Mouse (Mus musculus) layer of hippocampus, adult 2 months (tissue): Measurements from ENCODE around the gene Tbc1d22a. TPM values are rescaled to one million over a fixed set of nuclear protein-coding genes. Genes with fewer than 3 reads are reported as not detected.
"Not testable (repeated sequence)": the region's sequence is repeated elsewhere in the genome, so short reads cannot be mapped to it uniquely, and the experiment has no call there.

Source experiments
- DNase-seq, 2 experiments: peaks; one replicate each; pipeline ENCODE4 v3.0.0; 2022; ENCODE audit warnings: low spot score in 2 of 2
- H3K27ac ChIP-seq: fragments of 200-600 bp; 2 replicates; pipeline ENCODE4 v1.8.1; 2022
- H3K4me3 ChIP-seq: fragments of 200-600 bp; 2 replicates; pipeline ENCODE4 v1.8.1; 2022; ENCODE audit warnings: mild to moderate bottlenecking
- CTCF ChIP-seq: fragments of 200-600 bp; conservative IDR thresholded peaks from 2 replicates; pipeline ENCODE4 v1.8.1; 2022; ENCODE audit warnings: antibody characterized with exemption, mild to moderate bottlenecking, moderate library complexity
- total RNA-seq, 2 experiments: library from RNA; stranded (reverse); gene quantifications; 2 replicates each; pipeline ENCODE4 v1.2.3; 2021

Tbc1d22a gene
- total RNA-seq, 2 experiments from 2014 or later = 33.2 to 34.7 TPM

DNA sequence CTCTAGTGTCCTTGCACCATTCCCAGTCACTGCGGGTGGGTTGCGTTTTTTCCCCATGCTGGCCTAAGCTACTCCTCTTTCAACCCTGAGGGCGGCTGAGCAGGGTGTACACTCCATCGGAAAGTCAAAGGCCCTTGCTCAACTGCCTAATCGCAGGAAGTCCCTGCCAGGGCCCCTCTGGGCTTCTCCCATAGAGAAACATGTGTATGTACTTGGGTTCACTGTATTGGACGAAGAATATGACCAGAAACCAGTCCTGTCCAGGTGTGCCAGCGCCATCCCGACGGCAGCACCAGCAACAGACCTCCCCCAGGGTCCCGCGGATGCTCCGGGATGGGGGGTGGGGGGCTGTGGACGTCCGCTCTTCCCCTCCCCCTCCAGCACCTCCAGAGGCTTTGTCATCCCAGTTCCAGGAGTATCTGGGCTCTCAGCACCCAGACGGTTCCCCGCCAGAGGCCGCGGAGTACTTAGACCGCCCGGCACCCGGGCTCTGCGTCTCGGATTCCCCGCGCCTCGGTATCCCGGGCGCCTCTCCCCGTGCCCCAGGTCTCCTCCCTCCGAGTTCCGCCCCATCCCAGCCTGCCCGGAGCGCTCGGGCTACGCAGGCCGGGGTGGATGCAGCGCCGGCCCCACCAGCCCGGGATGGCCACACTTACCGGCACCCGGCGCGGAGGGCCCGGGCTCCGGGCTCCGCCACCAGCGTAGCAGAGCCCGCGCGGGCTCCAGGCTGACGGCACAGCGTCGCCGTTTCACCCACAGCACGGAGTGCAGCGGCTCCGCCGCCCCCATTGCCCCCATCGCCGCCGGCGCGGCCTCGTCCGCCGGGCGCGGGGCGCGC is 29.2 kb upstream of the Tbc1d22a start:
- no peak for TF ChIP-seq CTCF
- DNase-seq = no peak
- Histone ChIP-seq H3K27ac (peak overlapping the region; percentile 98), H3K4me3 (peak overlapping the region; percentile 90)

DNA sequence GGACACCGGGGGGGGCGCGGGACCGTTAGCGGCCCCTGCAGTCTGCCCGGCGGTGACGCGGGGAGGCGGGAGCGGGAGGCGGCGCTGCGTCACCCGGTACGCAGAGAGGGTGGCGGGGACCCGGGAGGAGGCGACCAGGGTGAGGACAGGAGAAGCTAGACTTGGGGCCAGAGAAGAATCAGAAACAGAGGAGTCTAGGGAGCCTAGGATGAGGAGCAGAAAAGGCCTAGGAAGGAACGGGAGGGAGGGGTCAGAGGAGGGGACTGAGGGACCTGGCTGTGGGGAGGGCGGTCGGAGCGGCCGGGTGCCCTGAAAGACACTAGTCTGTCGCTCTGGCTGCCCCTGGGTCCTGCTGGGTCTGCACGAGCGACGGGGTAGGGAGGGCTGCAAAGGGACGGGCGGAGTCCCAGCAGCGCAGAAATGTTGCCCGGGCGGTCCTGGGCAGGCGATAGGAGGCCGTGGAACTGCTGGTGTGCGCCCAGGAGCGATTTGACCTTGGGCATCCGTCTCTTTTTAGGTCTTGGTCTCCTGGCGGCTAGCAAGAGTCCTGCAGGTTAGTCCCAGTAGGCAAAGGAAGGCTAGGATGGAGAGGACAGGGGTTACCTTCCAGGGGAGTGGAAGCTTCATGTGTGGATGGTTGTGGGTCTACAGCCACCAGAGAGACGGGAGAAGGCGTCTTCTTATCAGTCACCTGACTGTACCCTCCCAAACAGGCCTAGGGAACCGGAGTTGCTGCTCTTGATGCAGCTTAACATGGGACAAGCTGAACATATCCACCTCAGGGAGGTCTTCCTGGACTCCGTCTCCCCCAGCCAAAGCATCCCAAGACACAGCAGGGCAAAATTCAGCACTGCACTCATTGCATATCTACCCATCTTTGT is 28.3 kb upstream of the Tbc1d22a start, which contains the start of gene Cerk:
Cerk (minus strand) TSS at position 453 of the 881 bp plus-strand sequence.
- Histone ChIP-seq H3K27ac (peak within 1 kb of the TSS; percentile 98), H3K4me3 (peak within 1 kb of the TSS; percentile 90)
- peak; percentile 87 for DNase-seq
- TF ChIP-seq CTCF = peak; percentile 66

DNA sequence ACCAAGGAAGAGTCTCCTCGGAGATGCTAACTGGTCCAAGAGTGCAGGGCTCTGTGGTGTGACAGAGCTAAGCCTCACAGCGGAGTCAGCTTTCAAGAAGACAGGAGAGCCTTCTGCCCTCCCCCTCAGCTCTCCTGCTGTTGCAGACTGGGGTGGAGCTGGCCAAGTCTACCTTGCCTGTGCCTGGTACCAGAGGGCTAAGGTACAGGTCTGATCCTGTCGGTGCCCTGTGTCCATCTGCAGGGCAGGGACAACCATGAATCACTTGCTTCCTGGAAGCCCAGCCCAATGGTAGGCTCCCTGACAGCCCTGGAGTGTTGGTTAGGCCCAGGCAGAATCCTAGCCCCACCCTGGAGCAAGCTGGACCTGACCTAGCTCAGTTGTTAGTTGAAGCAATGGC is 27.6 kb upstream of the Tbc1d22a start:
- Histone ChIP-seq H3K4me3 (peak overlapping the region; percentile 90), H3K27ac (peak overlapping the region; percentile 98)
- DNase-seq = no peak
- TF ChIP-seq CTCF = no peak

- no peak for DNase-seq
- Histone ChIP-seq H3K4me3 (no peak overlapping the region), H3K27ac (peak overlapping the region; percentile 63; the same call in 1 of the 2 replicates)
- no peak for TF ChIP-seq CTCF
Measured at GRCm38 (mm10) chr15:86188186-86188585, 26.1 kb upstream of the Tbc1d22a start.

GRCm38 (mm10) chr15:86188746-86189470 is 25.4 kb upstream of the Tbc1d22a start:
- DNase-seq = peak; percentile 60 to 73
- no peak for TF ChIP-seq CTCF

GRCm38 (mm10) chr15:86190387-86190786 is 23.9 kb upstream of the Tbc1d22a start:
- no peak for DNase-seq
- no peak for TF ChIP-seq CTCF
- Histone ChIP-seq H3K4me3 (no peak overlapping the region), H3K27ac (no peak overlapping the region)

More at GRCm38 (mm10) chr15:86188746-86189470, 25.4 kb upstream of the Tbc1d22a start:
- H3K27ac ChIP-seq = peak overlapping the region; percentile 63
- no peak overlapping the region; the same call in 1 of the 2 replicates for H3K4me3 ChIP-seq

DNA sequence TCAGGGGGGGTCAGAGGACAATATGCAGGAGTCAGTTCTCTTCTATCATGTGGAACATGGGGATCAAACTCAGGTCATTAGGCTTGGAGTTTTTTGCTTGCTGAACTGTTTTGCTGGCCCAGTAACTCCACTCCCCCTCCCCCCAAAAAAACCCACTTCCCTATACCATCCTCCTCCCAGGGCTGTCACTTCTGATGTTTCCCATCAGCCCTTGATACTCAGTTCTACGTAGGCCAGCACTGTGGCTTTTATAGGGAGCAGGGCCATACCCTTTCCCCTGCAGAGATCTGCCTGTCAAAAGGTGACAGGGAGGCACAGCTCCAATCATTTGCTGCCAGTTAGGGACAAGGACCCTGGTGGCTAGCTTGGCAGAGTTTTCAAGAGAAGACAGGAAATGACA is 22.8 kb upstream of the Tbc1d22a start:
- no peak overlapping the region for H3K4me3 ChIP-seq
- DNase-seq = no peak
- no peak for TF ChIP-seq CTCF
- no peak overlapping the region for H3K27ac ChIP-seq

GRCm38 (mm10) chr15:86191933-86192332 is 22.3 kb upstream of the Tbc1d22a start:
- no peak for TF ChIP-seq CTCF
- DNase-seq = no peak
- Histone ChIP-seq H3K27ac (no peak overlapping the region), H3K4me3 (no peak overlapping the region)

DNA sequence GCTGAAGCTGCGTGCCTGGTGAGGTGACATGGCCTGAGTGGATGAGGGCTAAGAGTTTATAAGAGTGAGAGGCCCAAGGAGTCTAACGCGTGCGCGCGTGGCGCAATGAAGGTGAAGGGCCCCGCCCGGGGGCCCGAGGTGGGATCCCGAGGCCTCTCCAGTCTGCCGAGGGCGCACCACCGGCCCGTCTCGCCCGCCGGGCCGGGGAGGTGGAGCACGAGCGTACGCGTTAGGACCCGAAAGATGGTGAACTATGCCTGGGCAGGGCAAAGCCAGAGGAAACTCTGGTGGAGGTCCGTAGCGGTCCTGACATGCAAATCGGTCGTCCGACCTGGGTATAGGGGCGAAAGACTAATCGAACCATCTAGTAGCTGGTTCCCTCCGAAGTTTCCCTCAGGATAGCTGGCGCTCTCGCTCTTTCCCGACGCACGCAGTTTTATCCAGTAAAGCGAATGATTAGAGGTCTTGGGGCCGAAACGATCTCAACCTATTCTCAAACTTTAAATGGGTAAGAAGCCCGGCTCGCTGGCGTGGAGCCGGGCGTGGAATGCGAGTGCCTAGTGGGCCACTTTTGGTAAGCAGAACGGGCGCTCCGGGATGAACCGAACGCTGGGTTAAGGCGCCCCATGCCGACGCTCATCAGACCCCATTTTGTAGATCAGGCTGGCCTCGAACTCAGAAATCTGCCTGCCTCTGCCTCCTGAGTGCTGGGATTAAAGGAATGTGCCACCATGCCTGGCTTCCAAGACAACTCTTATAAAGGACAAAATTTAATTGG is 19.4 kb upstream of the Tbc1d22a start:
- not testable (repeated sequence) for H3K4me3 ChIP-seq, DNase-seq, H3K27ac ChIP-seq

DNA sequence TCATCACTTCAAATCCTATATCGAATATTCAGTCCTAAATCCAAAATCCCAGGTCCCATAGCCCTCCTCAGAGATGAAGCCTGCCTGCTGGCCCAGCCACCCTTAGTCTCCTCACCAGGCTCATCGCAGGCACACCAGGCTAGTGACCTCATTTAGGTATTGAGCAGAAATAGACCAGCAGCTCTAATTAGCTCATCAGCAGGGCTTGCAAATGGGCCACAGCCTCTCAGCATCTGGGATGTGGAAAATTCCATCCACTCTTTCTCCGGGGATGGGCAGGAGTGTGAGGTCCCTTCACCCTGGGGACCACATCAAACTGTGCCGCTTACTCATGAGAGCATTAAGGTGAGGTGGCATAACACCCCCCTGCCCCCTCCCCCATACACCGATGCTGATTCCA is 15.2 kb upstream of the Tbc1d22a start:
- no peak for TF ChIP-seq CTCF
- no peak overlapping the region for H3K4me3 ChIP-seq
- DNase-seq = no peak
- peak overlapping the region; percentile 75 for H3K27ac ChIP-seq

DNA sequence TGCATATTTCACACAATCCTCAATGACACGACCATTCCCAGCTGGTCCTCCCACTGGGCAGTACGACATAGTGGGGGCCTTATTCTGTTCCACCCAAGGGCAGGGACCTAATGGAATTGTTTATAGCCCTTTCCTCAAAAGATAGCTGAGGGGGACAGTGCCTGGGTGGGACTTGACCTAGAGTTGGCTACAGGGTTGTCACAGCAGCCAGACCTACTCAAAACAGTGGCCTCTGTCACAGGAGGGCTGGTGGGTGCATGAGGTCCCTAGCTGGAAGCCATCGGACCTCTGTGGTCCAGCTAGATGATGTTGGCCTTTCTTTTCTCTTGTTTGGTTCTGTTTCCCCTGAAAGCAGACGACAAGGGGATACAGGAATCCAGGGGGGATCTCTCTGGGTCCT is 14.8 kb upstream of the Tbc1d22a start:
- Histone ChIP-seq H3K27ac (peak overlapping the region; percentile 75), H3K4me3 (no peak overlapping the region)
- no peak for TF ChIP-seq CTCF
- DNase-seq = no peak

GRCm38 (mm10) chr15:86200169-86200568 is 14.1 kb upstream of the Tbc1d22a start:
- peak overlapping the region; percentile 75; the same call in 1 of the 2 replicates for H3K27ac ChIP-seq

More at GRCm38 (mm10) chr15:86200169-86200568, 14.1 kb upstream of the Tbc1d22a start:
- no peak for DNase-seq
- TF ChIP-seq CTCF = 0 out of 2 replicates have a peak, but pooled peaks have one; percentile 15
- H3K4me3 ChIP-seq = no peak overlapping the region
